13 mouse cellular contexts compared by ENCODE assay signal in genomic region chr11:106814601-106815320, GRCm38 (mm10). TPM values are rescaled to one million over a fixed set of nuclear protein-coding genes. Genes with fewer than 3 reads are reported as not detected.
A peak's percentile ranks its signal among the peaks of the same experiment; 100 is the strongest.
DNase-seq lines count a peak whose midpoint lies in the region; ATAC-seq and TF ChIP-seq lines count a peak whose summit lies in the region.
"Had no signal": no experiment of that assay in that cellular context is flagged by ENCODE, and none has a peak within 500 bp of the region (broad histone marks: within the 10 kb centered on the region; RNA-seq: fewer than 3 reads in every experiment).

No protein-coding gene starts in this region.

- peak; percentile 79 for DNase-seq in kidney, adult 11 months
- DNase-seq in cerebellum, adult 9-11 months: peak; percentile 98
- peak; percentile 57 for DNase-seq in kidney, postnatal 0 days (ENCODE audit: low spot score)
- DNase-seq in ovary, adult 18-20 months (ENCODE audit: low spot score): no peak
- DNase-seq in yolk sac, embryonic 10.5 days (ENCODE audit: low spot score): no peak
- DNase-seq: adrenal gland, postnatal 10 days; liver; lung, postnatal 4 days; thymus, adult 2 months had no signal

- no peak overlapping the region for H3K4me2 ChIP-seq in kidney, embryonic 16.5 days (replicated peaks; ENCODE audit: low read depth, low read length)
- no peak overlapping the region for H3K4me2 ChIP-seq in kidney, postnatal 0 days (ENCODE audit: low read length)

- no peak overlapping the region for H3K27ac ChIP-seq in kidney, embryonic 16.5 days (ENCODE audit: low read length)
- peak overlapping the region; percentile 36; the same call in 1 of the 2 replicates for H3K27ac ChIP-seq in kidney, postnatal 0 days
- H3K27ac ChIP-seq: forebrain, embryonic 10.5 days had no signal

- no peaks in the 10 kb centered on the region for H3K9me3 ChIP-seq in kidney, embryonic 16.5 days (ENCODE audit: low read length)
- H3K9me3 ChIP-seq in kidney, postnatal 0 days (replicated peaks; ENCODE audit: low read length): no peaks in the 10 kb centered on the region
- H3K9me3 ChIP-seq: forebrain, embryonic 10.5 days had no signal

- no peaks in the 10 kb centered on the region for H3K4me1 ChIP-seq in kidney, embryonic 16.5 days (ENCODE audit: insufficient read depth, low read length)
- no peaks in the 10 kb centered on the region for H3K4me1 ChIP-seq in kidney, postnatal 0 days (replicated peaks; ENCODE audit: insufficient read depth, low read length)

- no peak overlapping the region for H3K9ac ChIP-seq in kidney, embryonic 16.5 days (replicated peaks; ENCODE audit: low read length)
- H3K9ac ChIP-seq in kidney, postnatal 0 days (ENCODE audit: low read depth, low read length): no peak overlapping the region

- no peak for ATAC-seq in kidney, embryonic 16.5 days (ENCODE audit: low FRiP score, low TSS enrichment)
- ATAC-seq in cerebellum, adult (ENCODE audit: insufficient number of reproducible peaks, low FRiP score, low TSS enrichment): peak; percentile 88
- ATAC-seq in kidney, postnatal 0 days (replicated peaks; ENCODE audit: low FRiP score, low read depth): no peak
- ATAC-seq: Patski had no signal

- peaks cover 73% of the 10 kb centered on the region for H3K36me3 ChIP-seq in kidney, embryonic 16.5 days (ENCODE audit: insufficient read depth, low read length)
- H3K36me3 ChIP-seq in kidney, postnatal 0 days (ENCODE audit: insufficient read depth, low read length): peaks cover 45% of the 10 kb centered on the region

- no peak overlapping the region for H3K4me3 ChIP-seq in kidney, embryonic 16.5 days (ENCODE audit: low read length)
- H3K4me3 ChIP-seq in kidney, postnatal 0 days (replicated peaks; ENCODE audit: low read depth, low read length): no peak overlapping the region
- H3K4me3 ChIP-seq: forebrain, embryonic 10.5 days had no signal

- TF ChIP-seq CTCF in kidney, postnatal 0 days (IDR thresholded peaks at IDR 0.05; ENCODE audit: low read depth): no peak

- WGBS in kidney, embryonic 16.5 days: 64% methylated on average over 14 of the region's 14 CpGs
- 68% methylated on average over 14 of the region's 14 CpGs for WGBS in kidney, postnatal 0 days

- no peaks in the 10 kb centered on the region for H3K27me3 ChIP-seq in kidney, embryonic 16.5 days (ENCODE audit: insufficient read depth, low read length)
- H3K27me3 ChIP-seq in kidney, postnatal 0 days (ENCODE audit: insufficient read depth, low read length): no peaks in the 10 kb centered on the region
- H3K27me3 ChIP-seq: Patski had no signal

RNA-seq across cellular contexts. Expression of gene Cep95, which starts 25.7 kb away (rescaled TPM):
- 21.9 and 24.4 TPM in 2 replicates for polyA plus RNA-seq in kidney, embryonic 16.5 days (2015; fragmentation: Nextera tagmentation; extraction: Ambion mirVana)
- 12.7 and 13.8 TPM in 2 replicates for polyA plus RNA-seq in kidney, postnatal 0 days (2015; fragmentation: Nextera tagmentation; extraction: Ambion mirVana)

RNA-seq across cellular contexts. Expression of gene Ddx5, which starts 25.8 kb away (rescaled TPM):
- 369 and 372 TPM in 2 replicates for polyA plus RNA-seq in kidney, embryonic 16.5 days (2015; fragmentation: Nextera tagmentation; extraction: Ambion mirVana)
- 297 and 309 TPM in 2 replicates for polyA plus RNA-seq in kidney, postnatal 0 days (2015; fragmentation: Nextera tagmentation; extraction: Ambion mirVana)

RNA-seq across cellular contexts. Expression of gene Polg2, which starts 35.4 kb away (rescaled TPM):
- polyA plus RNA-seq in kidney, embryonic 16.5 days (2015; fragmentation: Nextera tagmentation; extraction: Ambion mirVana): 9.7 and 10.6 TPM in 2 replicates
- polyA plus RNA-seq in kidney, postnatal 0 days (2015; fragmentation: Nextera tagmentation; extraction: Ambion mirVana): 11.1 and 11.9 TPM in 2 replicates

Comparison
In these comparisons a context has a peak if more than half of its experiments do, and no peak if none do; other contexts are left out.
1. DNase-seq: peak in kidney, adult 11 months (single experiment), cerebellum, adult 9-11 months (single experiment) and kidney, postnatal 0 days (single experiment); none in ovary, adult 18-20 months (single experiment) and yolk sac, embryonic 10.5 days (single experiment).